Mouse (Mus musculus): ENCODE measurements at regions not wholly inside any gene's neighbourhood (a gene's known extent, or its start where the extent isn't known, plus 50 kb on each side); places are given as distances from the start of the nearest gene placed in this dataset.

DNA sequence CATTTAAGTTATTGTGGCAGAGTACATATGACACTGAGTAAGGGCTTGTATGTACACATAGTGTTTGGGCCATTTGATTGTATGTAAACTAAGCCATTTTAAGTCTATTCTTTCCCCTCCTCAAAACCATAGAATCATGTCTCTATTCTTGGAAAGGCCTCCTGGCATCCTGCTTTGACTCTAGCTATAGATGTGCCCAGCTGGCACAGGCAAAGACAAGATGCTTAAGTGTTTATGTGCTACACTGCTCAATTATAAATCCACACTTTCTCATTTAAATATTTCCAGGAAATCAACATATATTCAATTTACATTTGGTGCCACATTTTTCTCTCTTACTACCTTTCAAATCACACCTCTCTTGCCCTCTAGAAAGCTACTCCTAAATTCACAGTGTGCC lies 97.6 kb upstream of the Bdnf start:
- no peak for TF ChIP-seq CTCF (IDR thresholded peaks at IDR 0.05)
- TF ChIP-seq EP300 (IDR thresholded peaks at IDR 0.05) = no peak
